Mouse (Mus musculus): Measurements from ENCODE around the gene Rreb1. TPM values are rescaled to one million over a fixed set of nuclear protein-coding genes. Genes with fewer than 3 reads are reported as not detected.

Gene Rreb1
- total and polyA plus RNA-seq, 2 experiments from 2014 or later = 8.7 to 21.2 TPM

GRCm38 (mm10) chr13:37847601-37848358, 69.6 kb downstream of the Rreb1 start:
- no peak for DNase-seq (ENCODE audit: low spot score)
- H3K4me1 ChIP-seq (ENCODE audit: control insufficient read depth, insufficient read depth) = peaks cover 28% of the 10 kb centered on the region
- no peak for ATAC-seq (ENCODE audit: insufficient read depth, low read depth)
- H3K4me3 ChIP-seq (ENCODE audit: low read depth, low read length) = no peak overlapping the region
- H3K4me2 ChIP-seq (ENCODE audit: low read depth, low read length) = no peak overlapping the region
- H3K9ac ChIP-seq (replicated peaks; ENCODE audit: low read depth, low read length) = no peak overlapping the region
- WGBS = 75% methylated on average over 16 of the region's 17 CpGs
- no peak overlapping the region for H3K27ac ChIP-seq (ENCODE audit: low read depth)
- H3K36me3 ChIP-seq (replicated peaks; ENCODE audit: control insufficient read depth, insufficient read depth, low read length) = no peaks in the 10 kb centered on the region
- TF ChIP-seq CTCF (IDR thresholded peaks at IDR 0.05; ENCODE audit: low read depth) = no peak
- TF ChIP-seq EP300 (IDR thresholded peaks at IDR 0.05; ENCODE audit: low read depth) = no peak
- H3K27me3 ChIP-seq (ENCODE audit: control insufficient read depth, insufficient read depth, low read length) = no peaks in the 10 kb centered on the region
- H3K9me3 ChIP-seq (replicated peaks; ENCODE audit: control insufficient read depth, low read length) = no peaks in the 10 kb centered on the region

GRCm38 (mm10) chr13:37848438-37848837, 70.2 kb downstream of the Rreb1 start:
- no peaks in the 10 kb centered on the region for H3K36me3 ChIP-seq (replicated peaks; ENCODE audit: control insufficient read depth, insufficient read depth, low read length)
- TF ChIP-seq CTCF (IDR thresholded peaks at IDR 0.05; ENCODE audit: low read depth) = no peak
- TF ChIP-seq EP300 (IDR thresholded peaks at IDR 0.05; ENCODE audit: low read depth) = no peak
- DNase-seq (ENCODE audit: low spot score) = no peak
- H3K9ac ChIP-seq (replicated peaks; ENCODE audit: low read depth, low read length) = no peak overlapping the region
- H3K4me3 ChIP-seq (ENCODE audit: low read depth, low read length) = no peak overlapping the region
- 95% methylated on average over 5 of the region's 5 CpGs for WGBS
- no peaks in the 10 kb centered on the region for H3K9me3 ChIP-seq (replicated peaks; ENCODE audit: control insufficient read depth, low read length)
- H3K4me2 ChIP-seq (ENCODE audit: low read depth, low read length) = no peak overlapping the region
- ATAC-seq (ENCODE audit: insufficient read depth, low read depth) = no peak
- H3K27me3 ChIP-seq (ENCODE audit: control insufficient read depth, insufficient read depth, low read length) = no peaks in the 10 kb centered on the region
- H3K4me1 ChIP-seq (ENCODE audit: control insufficient read depth, insufficient read depth) = peaks cover 28% of the 10 kb centered on the region
- H3K27ac ChIP-seq (ENCODE audit: low read depth) = no peak overlapping the region

GRCm38 (mm10) chr13:37851617-37852016, 73.4 kb downstream of the Rreb1 start:
- TF ChIP-seq EP300 (IDR thresholded peaks at IDR 0.05; ENCODE audit: low read depth) (no peak), CTCF (IDR thresholded peaks at IDR 0.05; ENCODE audit: low read depth) (no peak)
- WGBS = 60% methylated on average over 5 of the region's 5 CpGs
- no peaks in the 10 kb centered on the region for H3K9me3 ChIP-seq (replicated peaks; ENCODE audit: control insufficient read depth, low read length)

GRCm38 (mm10) chr13:37852850-37853249, 74.7 kb downstream of the Rreb1 start:
- H3K27me3 ChIP-seq (ENCODE audit: control insufficient read depth, insufficient read depth, low read length) = no peaks in the 10 kb centered on the region
- no peak for ATAC-seq (ENCODE audit: insufficient read depth, low read depth)
- no peak for TF ChIP-seq CTCF (IDR thresholded peaks at IDR 0.05; ENCODE audit: low read depth)
- TF ChIP-seq EP300 (IDR thresholded peaks at IDR 0.05; ENCODE audit: low read depth) = no peak
- no peak overlapping the region for H3K9ac ChIP-seq (replicated peaks; ENCODE audit: low read depth, low read length)
- no peaks in the 10 kb centered on the region for H3K9me3 ChIP-seq (replicated peaks; ENCODE audit: control insufficient read depth, low read length)
- peaks cover 23% of the 10 kb centered on the region for H3K4me1 ChIP-seq (ENCODE audit: control insufficient read depth, insufficient read depth)
- peak overlapping the region; percentile 23; the same call in 1 of the 2 replicates for H3K27ac ChIP-seq (ENCODE audit: low read depth)
- 62% methylated on average over 3 of the region's 3 CpGs for WGBS
- H3K36me3 ChIP-seq (replicated peaks; ENCODE audit: control insufficient read depth, insufficient read depth, low read length) = no peaks in the 10 kb centered on the region
- no peak for DNase-seq (ENCODE audit: low spot score)
- H3K4me2 ChIP-seq (ENCODE audit: low read depth, low read length) = no peak overlapping the region
- no peak overlapping the region for H3K4me3 ChIP-seq (ENCODE audit: low read depth, low read length)

More at GRCm38 (mm10) chr13:37851617-37852016, 73.4 kb downstream of the Rreb1 start:
- Histone ChIP-seq H3K4me3 (ENCODE audit: low read depth, low read length) (no peak overlapping the region), H3K4me2 (ENCODE audit: low read depth, low read length) (no peak overlapping the region), H3K27ac (ENCODE audit: low read depth) (0 out of 2 replicates have a peak overlapping the region, but pooled peaks have one; percentile 34), H3K36me3 (replicated peaks; ENCODE audit: control insufficient read depth, insufficient read depth, low read length) (no peaks in the 10 kb centered on the region), H3K4me1 (ENCODE audit: control insufficient read depth, insufficient read depth) (peaks cover 23% of the 10 kb centered on the region), H3K9ac (replicated peaks; ENCODE audit: low read depth, low read length) (no peak overlapping the region), H3K27me3 (ENCODE audit: control insufficient read depth, insufficient read depth, low read length) (no peaks in the 10 kb centered on the region)
- ATAC-seq (ENCODE audit: insufficient read depth, low read depth) (no peak), DNase-seq (ENCODE audit: low spot score) (no peak)

GRCm38 (mm10) chr13:37853441-37853840, 75.2 kb downstream of the Rreb1 start:
- H3K4me3 ChIP-seq (ENCODE audit: low read depth, low read length) = no peak overlapping the region
- peaks cover 28% of the 10 kb centered on the region for H3K4me1 ChIP-seq (ENCODE audit: control insufficient read depth, insufficient read depth)
- H3K9ac ChIP-seq (replicated peaks; ENCODE audit: low read depth, low read length) = no peak overlapping the region
- no peak overlapping the region for H3K4me2 ChIP-seq (ENCODE audit: low read depth, low read length)
- H3K36me3 ChIP-seq (replicated peaks; ENCODE audit: control insufficient read depth, insufficient read depth, low read length) = no peaks in the 10 kb centered on the region
- 40% methylated on average over 4 of the region's 4 CpGs for WGBS
- no peaks in the 10 kb centered on the region for H3K9me3 ChIP-seq (replicated peaks; ENCODE audit: control insufficient read depth, low read length)
- no peak for TF ChIP-seq EP300 (IDR thresholded peaks at IDR 0.05; ENCODE audit: low read depth)
- no peak for TF ChIP-seq CTCF (IDR thresholded peaks at IDR 0.05; ENCODE audit: low read depth)
- DNase-seq (ENCODE audit: low spot score) = no peak
- no peaks in the 10 kb centered on the region for H3K27me3 ChIP-seq (ENCODE audit: control insufficient read depth, insufficient read depth, low read length)
- no peak overlapping the region for H3K27ac ChIP-seq (ENCODE audit: low read depth)
- ATAC-seq (ENCODE audit: insufficient read depth, low read depth) = no peak

Data from heart, postnatal 0 days (tissue).